Mouse (Mus musculus): Measurements from ENCODE around the gene Stk33. TPM values are rescaled to one million over a fixed set of nuclear protein-coding genes. Genes with fewer than 3 reads are reported as not detected.
A peak's percentile ranks its signal among the peaks of the same experiment; 100 is the strongest.

The Stk33 gene
- 0.35 and 0.63 TPM in 2 replicates for polyA plus RNA-seq (2015; fragmentation: Nextera tagmentation; extraction: Ambion mirVana)

- Histone ChIP-seq H3K9ac (peak within 1 kb of the TSS; percentile 47), H3K4me3 (replicated peaks) (peak within 1 kb of the TSS; percentile 42), H3K4me2 (replicated peaks) (peak within 1 kb of the TSS; percentile 93), H3K27ac (no peak within 1 kb of the TSS), H3K9me3 (no peaks in the 10 kb centered on the region), H3K36me3 (no peaks in the 10 kb centered on the region), H3K27me3 (replicated peaks) (peaks cover 12% of the 10 kb centered on the region; the same call in 1 of the 2 replicates), H3K4me1 (replicated peaks) (peaks cover 8% of the 10 kb centered on the region; the same call in 1 of the 2 replicates)
- ATAC-seq, result peak; percentile 77
- 1% methylated on average over 62 of the region's 62 CpGs for WGBS
Observed at GRCm38 (mm10) chr7:109438781-109439591, at the start of gene Stk33. Gene Stk33 (minus strand): TSS chr7:109439081.

GRCm38 (mm10) chr7:109484221-109484620 is 45.3 kb upstream of the Stk33 start:
- no peaks in the 10 kb centered on the region for H3K4me1 ChIP-seq (replicated peaks)
- WGBS, result 76% methylated on average over 5 of the region's 5 CpGs
- no peak overlapping the region for H3K9ac ChIP-seq
- no peak overlapping the region for H3K4me2 ChIP-seq (replicated peaks)
- no peaks in the 10 kb centered on the region for H3K9me3 ChIP-seq
- H3K27me3 ChIP-seq (replicated peaks), result no peaks in the 10 kb centered on the region
- H3K4me3 ChIP-seq (replicated peaks), result no peak overlapping the region
- ATAC-seq, result no peak
- no peak overlapping the region for H3K27ac ChIP-seq
- H3K36me3 ChIP-seq, result no peaks in the 10 kb centered on the region

GRCm38 (mm10) chr7:109480765-109481197 is 41.9 kb upstream of the Stk33 start:
- Histone ChIP-seq H3K4me3 (replicated peaks) (no peak overlapping the region), H3K4me2 (replicated peaks) (peak overlapping the region; percentile 24; the same call in 1 of the 2 replicates), H3K9me3 (no peaks in the 10 kb centered on the region), H3K36me3 (no peaks in the 10 kb centered on the region), H3K27me3 (replicated peaks) (no peaks in the 10 kb centered on the region), H3K4me1 (replicated peaks) (no peaks in the 10 kb centered on the region), H3K9ac (no peak overlapping the region), H3K27ac (no peak overlapping the region)
- WGBS, result 37% methylated on average over 7 of the region's 7 CpGs
- ATAC-seq, result 0 out of 2 replicates have a peak, but pooled peaks have one; percentile 12

GRCm38 (mm10) chr7:109477926-109478325 is 39.0 kb upstream of the Stk33 start:
- H3K27me3 ChIP-seq (replicated peaks), result no peaks in the 10 kb centered on the region

GRCm38 (mm10) chr7:109470700-109471099 is 31.8 kb upstream of the Stk33 start:
- Histone ChIP-seq H3K36me3 (no peaks in the 10 kb centered on the region), H3K4me2 (replicated peaks) (no peak overlapping the region), H3K4me1 (replicated peaks) (no peaks in the 10 kb centered on the region), H3K27ac (no peak overlapping the region), H3K4me3 (replicated peaks) (no peak overlapping the region), H3K27me3 (replicated peaks) (no peaks in the 10 kb centered on the region), H3K9ac (no peak overlapping the region), H3K9me3 (no peaks in the 10 kb centered on the region)
- no peak for ATAC-seq
- 73% methylated on average over 4 of the region's 4 CpGs for WGBS

More at GRCm38 (mm10) chr7:109477926-109478325, 39.0 kb upstream of the Stk33 start:
- H3K4me3 ChIP-seq (replicated peaks), result no peak overlapping the region
- no peaks in the 10 kb centered on the region for H3K4me1 ChIP-seq (replicated peaks)
- 72% methylated on average over 3 of the region's 3 CpGs for whole genome bisulfite sequencing
- no peak overlapping the region for H3K9ac ChIP-seq
- no peak overlapping the region for H3K27ac ChIP-seq
- H3K36me3 ChIP-seq, result no peaks in the 10 kb centered on the region
- ATAC-seq, result no peak
- H3K9me3 ChIP-seq, result no peaks in the 10 kb centered on the region
- H3K4me2 ChIP-seq (replicated peaks), result no peak overlapping the region

- 46% methylated on average over 6 of the region's 6 CpGs for WGBS
Observed at GRCm38 (mm10) chr7:109468262-109468701, 29.4 kb upstream of the Stk33 start.

GRCm38 (mm10) chr7:109467591-109467990 is 28.7 kb upstream of the Stk33 start:
- Histone ChIP-seq H3K9ac (no peak overlapping the region), H3K4me2 (replicated peaks) (no peak overlapping the region), H3K27me3 (replicated peaks) (no peaks in the 10 kb centered on the region), H3K36me3 (no peaks in the 10 kb centered on the region), H3K4me3 (replicated peaks) (no peak overlapping the region), H3K9me3 (no peaks in the 10 kb centered on the region), H3K4me1 (replicated peaks) (no peaks in the 10 kb centered on the region), H3K27ac (no peak overlapping the region)
- ATAC-seq, result no peak
- WGBS, result 50% methylated on average over 2 of the region's 2 CpGs

More at GRCm38 (mm10) chr7:109468262-109468701, 29.4 kb upstream of the Stk33 start:
- no peak overlapping the region for H3K4me3 ChIP-seq (replicated peaks)
- no peak overlapping the region for H3K9ac ChIP-seq
- H3K36me3 ChIP-seq, result no peaks in the 10 kb centered on the region
- H3K9me3 ChIP-seq, result no peaks in the 10 kb centered on the region
- H3K4me1 ChIP-seq (replicated peaks), result no peaks in the 10 kb centered on the region
- H3K27ac ChIP-seq, result no peak overlapping the region
- no peak for ATAC-seq
- H3K27me3 ChIP-seq (replicated peaks), result no peaks in the 10 kb centered on the region
- no peak overlapping the region for H3K4me2 ChIP-seq (replicated peaks)

GRCm38 (mm10) chr7:109460698-109461097 is 21.8 kb upstream of the Stk33 start:
- Histone ChIP-seq H3K4me3 (replicated peaks) (no peak overlapping the region), H3K4me1 (replicated peaks) (no peaks in the 10 kb centered on the region), H3K9me3 (no peaks in the 10 kb centered on the region), H3K27ac (no peak overlapping the region), H3K9ac (no peak overlapping the region), H3K36me3 (no peaks in the 10 kb centered on the region), H3K27me3 (replicated peaks) (no peaks in the 10 kb centered on the region), H3K4me2 (replicated peaks) (no peak overlapping the region)
- 84% methylated on average over 8 of the region's 8 CpGs for WGBS
- no peak for ATAC-seq

- no peaks in the 10 kb centered on the region for H3K4me1 ChIP-seq (replicated peaks)
- no peaks in the 10 kb centered on the region for H3K9me3 ChIP-seq
- no peak for ATAC-seq
- H3K27me3 ChIP-seq (replicated peaks), result no peaks in the 10 kb centered on the region
- no peak overlapping the region for H3K9ac ChIP-seq
- WGBS, result 68% methylated on average over 6 of the region's 6 CpGs
- H3K36me3 ChIP-seq, result no peaks in the 10 kb centered on the region
- H3K4me2 ChIP-seq (replicated peaks), result no peak overlapping the region
- no peak overlapping the region for H3K4me3 ChIP-seq (replicated peaks)
- no peak overlapping the region for H3K27ac ChIP-seq
Observed at GRCm38 (mm10) chr7:109456563-109456962, 17.7 kb upstream of the Stk33 start.

- no peak for ATAC-seq
- no peak overlapping the region for H3K4me3 ChIP-seq (replicated peaks)
- no peaks in the 10 kb centered on the region for H3K9me3 ChIP-seq
- no peak overlapping the region for H3K27ac ChIP-seq
- no peak overlapping the region for H3K9ac ChIP-seq
- no peaks in the 10 kb centered on the region for H3K27me3 ChIP-seq (replicated peaks)
- H3K4me1 ChIP-seq (replicated peaks), result no peaks in the 10 kb centered on the region
- H3K4me2 ChIP-seq (replicated peaks), result no peak overlapping the region
- no peaks in the 10 kb centered on the region for H3K36me3 ChIP-seq
- WGBS, result 76% methylated on average over 2 of the region's 2 CpGs
Observed at GRCm38 (mm10) chr7:109455748-109456147, 16.9 kb upstream of the Stk33 start.

GRCm38 (mm10) chr7:109454856-109455255 is 16.0 kb upstream of the Stk33 start:
- no peaks in the 10 kb centered on the region for H3K27me3 ChIP-seq (replicated peaks)
- no peaks in the 10 kb centered on the region for H3K4me1 ChIP-seq (replicated peaks)
- no peak overlapping the region for H3K9ac ChIP-seq
- no peak overlapping the region for H3K27ac ChIP-seq
- no peak for ATAC-seq
- 89% methylated on average over 9 of the region's 9 CpGs for WGBS
- no peak overlapping the region for H3K4me3 ChIP-seq (replicated peaks)
- no peaks in the 10 kb centered on the region for H3K36me3 ChIP-seq
- no peaks in the 10 kb centered on the region for H3K9me3 ChIP-seq
- no peak overlapping the region for H3K4me2 ChIP-seq (replicated peaks)

- 72% methylated on average over 2 of the region's 2 CpGs for whole genome bisulfite sequencing
- Histone ChIP-seq H3K4me2 (replicated peaks) (no peak overlapping the region), H3K4me3 (replicated peaks) (no peak overlapping the region), H3K27ac (no peak overlapping the region), H3K9ac (no peak overlapping the region), H3K9me3 (no peaks in the 10 kb centered on the region), H3K27me3 (replicated peaks) (no peaks in the 10 kb centered on the region), H3K4me1 (replicated peaks) (no peaks in the 10 kb centered on the region), H3K36me3 (no peaks in the 10 kb centered on the region)
- ATAC-seq, result no peak
Observed at GRCm38 (mm10) chr7:109448060-109448459, 9.2 kb upstream of the Stk33 start.
